Mouse (Mus musculus) neural tube, embryonic 12.5 days (tissue): ENCODE data around the gene Gm20388. TPM values are rescaled to one million over a fixed set of nuclear protein-coding genes. Genes with fewer than 3 reads are reported as not detected.

Experiments
- ATAC-seq: fragments of 200-750 bp; cut with Nextera tagmentation; 2 replicates; pipeline ENCODE4 v1.8.0; 2017; ENCODE audit warnings: low read depth, mild to moderate bottlenecking, moderate TSS enrichment, moderate library complexity; ENCODE audit not compliant: low FRiP score
- H3K27ac ChIP-seq: fragments of 300-500 bp; sonication (generic); 2 replicates; pipeline ENCODE4 v1.5.1; 2016
- H3K27me3 ChIP-seq: fragments of 300-500 bp; sonication (generic); replicated peaks from 2 replicates; pipeline ENCODE4 v1.6.1; 2016; ENCODE audit warnings: mild to moderate bottlenecking
- H3K36me3 ChIP-seq: fragments of 300-500 bp; sonication (generic); 2 replicates; pipeline ENCODE4 v1.6.1; 2016; ENCODE audit warnings: mild to moderate bottlenecking
- H3K4me1 ChIP-seq: fragments of 300-500 bp; sonication (generic); 2 replicates; pipeline ENCODE4 v1.6.1; 2016
- H3K4me2 ChIP-seq: fragments of 300-500 bp; sonication (generic); replicated peaks from 2 replicates; pipeline ENCODE4 v1.6.1; 2016; ENCODE audit warnings: mild to moderate bottlenecking
- H3K4me3 ChIP-seq: fragments of 300-500 bp; sonication (generic); 2 replicates; pipeline ENCODE4 v1.5.1; 2016
- H3K9ac ChIP-seq: fragments of 300-500 bp; sonication (generic); 2 replicates; pipeline ENCODE4 v1.6.1; 2016; ENCODE audit warnings: mild to moderate bottlenecking
- H3K9me3 ChIP-seq: fragments of 300-500 bp; sonication (generic); 2 replicates; pipeline ENCODE4 v1.6.1; 2016; ENCODE audit warnings: mild to moderate bottlenecking
- WGBS: fragments of 180-500 bp; shearing (Covaris S2); methylation state at CpG from one replicate; pipeline ENCODE4 v1.1.7; 2016; 5-methylcytosine and 5-hydroxymethylcytosine counted together
- polyA plus RNA-seq: library from polyadenylated mRNA; unstranded; fragments of >200 nt; fragmentation: Nextera tagmentation; extraction: Ambion mirVana; gene quantifications from 2 replicates; pipeline ENCODE4 v1.2.1, GENCODE M21; 2016

Gene Gm20388
- polyA plus RNA-seq, 1 experiment from 2014 or later, result not detected

DNA sequence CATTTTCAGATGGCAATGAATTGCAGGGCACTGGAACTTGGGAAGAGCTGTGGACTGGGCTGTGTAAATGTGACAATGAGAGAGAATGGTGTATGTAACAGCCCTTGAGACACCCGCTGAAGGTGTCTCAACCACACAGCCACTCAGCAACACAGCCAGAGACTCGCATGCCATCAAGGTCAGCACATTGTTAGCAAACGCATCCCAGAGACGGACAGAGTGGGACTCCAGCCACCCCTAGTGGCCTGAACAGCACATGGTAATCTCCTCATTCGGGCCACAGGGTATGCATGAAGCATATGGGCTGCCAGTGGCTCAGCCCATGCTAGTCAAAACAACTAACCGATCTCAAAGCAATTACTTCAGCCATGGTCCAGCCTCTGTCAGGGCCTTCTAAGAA lies 4468.6 kb downstream of the Gm20388 start:
- Histone ChIP-seq H3K4me1 (no peaks in the 10 kb centered on the region), H3K36me3 (peaks cover 9% of the 10 kb centered on the region; the same call in 1 of the 2 replicates), H3K27ac (no peak overlapping the region), H3K4me3 (no peak overlapping the region), H3K9ac (no peak overlapping the region), H3K9me3 (no peaks in the 10 kb centered on the region), H3K4me2 (no peak overlapping the region), H3K27me3 (no peaks in the 10 kb centered on the region)
- no peak for ATAC-seq
- 65% methylated on average over 6 of the region's 6 CpGs for WGBS

DNA sequence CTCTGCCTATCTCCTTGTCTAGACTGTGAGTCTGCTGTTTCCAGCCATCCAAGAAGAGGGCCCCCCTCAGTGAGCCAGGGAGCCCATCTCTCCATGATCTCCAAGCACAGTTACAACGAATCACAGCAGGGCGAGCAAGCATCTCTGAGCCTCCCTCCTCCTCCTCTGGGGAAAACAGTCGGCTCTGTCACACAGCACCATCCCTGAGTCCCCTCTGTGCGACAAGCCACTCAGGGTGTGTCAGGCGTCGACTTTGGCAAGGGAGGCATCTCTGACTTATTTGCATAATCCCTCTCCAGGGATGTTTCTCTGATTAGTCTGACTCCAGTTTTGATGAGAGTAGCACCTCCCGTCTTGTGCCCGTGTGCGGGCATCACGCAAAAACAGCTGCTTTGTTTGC lies 4471.6 kb downstream of the Gm20388 start:
- no peak overlapping the region for H3K27ac ChIP-seq
- no peaks in the 10 kb centered on the region for H3K27me3 ChIP-seq
- no peak for ATAC-seq
- 65% methylated on average over 10 of the region's 10 CpGs for WGBS
- no peak overlapping the region for H3K9ac ChIP-seq
- H3K36me3 ChIP-seq, result peaks cover 9% of the 10 kb centered on the region; the same call in 1 of the 2 replicates
- H3K9me3 ChIP-seq, result no peaks in the 10 kb centered on the region
- 0 out of 2 replicates have a peak, but pooled peaks cover 7% of the 10 kb centered on the region for H3K4me1 ChIP-seq
- H3K4me2 ChIP-seq, result no peak overlapping the region
- no peak overlapping the region for H3K4me3 ChIP-seq

DNA sequence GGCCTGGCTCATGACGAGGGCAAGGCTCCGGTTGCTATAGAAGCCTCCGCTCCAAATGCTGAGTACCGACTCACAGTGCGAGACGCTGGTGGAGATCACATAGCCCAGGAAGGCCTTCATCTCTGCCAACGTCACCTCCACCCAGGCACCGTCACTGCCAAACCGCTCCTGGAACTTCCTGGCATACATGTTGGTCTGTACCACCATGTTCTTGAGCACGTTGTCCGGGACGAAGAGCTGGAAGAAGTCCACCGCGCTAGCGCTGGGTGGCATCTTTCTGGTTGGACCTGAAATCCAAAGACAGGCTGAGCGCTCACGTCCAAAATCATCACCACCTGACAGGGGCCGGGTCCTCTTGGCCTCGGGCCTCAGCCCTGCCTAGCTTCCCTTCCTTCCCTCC lies 4473.7 kb downstream of the Gm20388 start:
- ATAC-seq, result no peak
- no peak overlapping the region for H3K27ac ChIP-seq
- H3K36me3 ChIP-seq, result peaks cover 7% of the 10 kb centered on the region; the same call in 1 of the 2 replicates
- no peaks in the 10 kb centered on the region for H3K27me3 ChIP-seq
- H3K9me3 ChIP-seq, result no peaks in the 10 kb centered on the region
- H3K9ac ChIP-seq, result no peak overlapping the region
- H3K4me1 ChIP-seq, result 0 out of 2 replicates have a peak, but pooled peaks cover 7% of the 10 kb centered on the region
- no peak overlapping the region for H3K4me3 ChIP-seq
- 95% methylated on average over 19 of the region's 19 CpGs for WGBS
- no peak overlapping the region for H3K4me2 ChIP-seq

DNA sequence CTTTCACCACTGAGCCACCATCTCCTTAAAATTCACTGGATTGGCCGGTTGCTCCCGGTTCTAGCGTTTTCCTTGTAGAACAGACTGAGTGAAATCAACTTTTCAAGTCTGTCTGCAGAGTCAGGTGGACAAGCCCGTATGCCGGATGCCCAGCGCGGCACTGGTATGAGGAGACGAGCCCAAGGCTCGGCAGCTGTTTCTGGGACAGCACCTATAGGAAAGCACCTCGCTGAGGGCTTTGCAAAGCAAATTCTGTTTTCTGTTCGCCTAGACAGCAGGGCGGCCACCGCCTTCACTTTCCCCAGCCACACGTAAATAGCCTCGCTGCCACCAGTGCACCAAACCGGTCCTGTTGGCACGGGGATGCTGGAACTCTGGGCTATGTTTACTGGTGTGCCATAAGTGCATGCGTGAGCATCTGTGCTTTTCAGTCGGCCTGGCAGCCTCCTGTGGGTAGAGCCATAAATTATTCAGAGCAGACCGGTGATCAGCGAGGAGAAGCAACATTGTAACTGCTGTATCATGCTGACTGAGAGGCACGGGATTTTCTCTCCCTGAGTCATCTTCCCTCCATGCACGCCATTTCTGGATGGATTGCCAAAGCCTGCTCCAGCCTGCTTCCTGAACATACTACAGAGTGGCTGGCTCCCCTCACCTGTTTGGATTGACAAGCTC lies 4475.7 kb downstream of the Gm20388 start:
- Histone ChIP-seq H3K27me3 (no peaks in the 10 kb centered on the region), H3K27ac (no peak overlapping the region), H3K4me2 (0 out of 2 replicates have a peak overlapping the region, but pooled peaks have one; percentile 5), H3K9me3 (no peaks in the 10 kb centered on the region), H3K9ac (no peak overlapping the region), H3K4me1 (0 out of 2 replicates have a peak, but pooled peaks cover 7% of the 10 kb centered on the region), H3K36me3 (peaks cover 4% of the 10 kb centered on the region; the same call in 1 of the 2 replicates), H3K4me3 (no peak overlapping the region)
- 69% methylated on average over 23 of the region's 23 CpGs for WGBS
- ATAC-seq, result no peak

DNA sequence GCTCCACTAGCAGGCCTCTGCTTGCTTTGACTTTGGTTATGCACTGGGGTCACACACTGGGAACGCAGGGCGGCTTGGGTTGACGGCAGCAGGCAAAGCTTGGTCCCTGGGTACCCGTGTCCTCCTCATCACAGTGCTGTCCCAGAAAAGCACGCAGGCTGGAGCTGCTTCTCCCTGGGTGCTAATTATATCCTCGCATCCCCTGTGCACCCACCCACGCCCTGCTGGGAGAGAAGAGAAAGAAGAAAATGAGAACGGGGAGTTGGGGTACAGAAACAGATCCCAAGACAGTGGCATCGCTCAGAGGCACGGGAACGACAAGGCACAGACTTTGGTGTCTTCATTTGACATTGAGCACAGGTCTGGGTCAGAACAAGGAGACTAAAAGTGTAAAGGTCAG lies 4478.9 kb downstream of the Gm20388 start:
- H3K4me2 ChIP-seq, result no peak overlapping the region
- no peak overlapping the region for H3K27ac ChIP-seq
- no peak overlapping the region for H3K9ac ChIP-seq
- no peaks in the 10 kb centered on the region for H3K27me3 ChIP-seq
- ATAC-seq, result no peak
- no peaks in the 10 kb centered on the region for H3K36me3 ChIP-seq
- no peak overlapping the region for H3K4me3 ChIP-seq
- no peaks in the 10 kb centered on the region for H3K9me3 ChIP-seq
- H3K4me1 ChIP-seq, result 0 out of 2 replicates have a peak, but pooled peaks cover 7% of the 10 kb centered on the region
- WGBS, result 90% methylated on average over 11 of the region's 11 CpGs

DNA sequence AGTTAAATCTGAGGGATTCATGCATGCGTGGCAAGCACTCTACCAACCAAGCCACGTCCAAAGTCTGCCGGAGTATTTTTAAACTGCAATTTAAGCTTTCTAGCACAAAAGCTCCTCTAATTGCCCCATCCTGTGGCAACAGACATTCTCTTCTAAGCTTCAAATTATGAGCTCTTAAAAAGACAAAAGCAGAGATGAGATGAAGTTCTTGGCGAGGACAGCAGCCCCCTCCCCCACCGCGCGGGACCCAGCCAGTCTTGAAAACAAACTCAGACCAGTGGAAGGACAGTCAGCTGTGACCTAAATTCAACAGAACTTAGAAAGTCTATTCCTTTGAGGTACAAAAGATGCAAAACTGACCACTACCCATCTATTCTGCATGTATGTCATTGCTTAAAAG lies 4480.6 kb downstream of the Gm20388 start:
- Histone ChIP-seq H3K4me2 (no peak overlapping the region), H3K9ac (no peak overlapping the region), H3K36me3 (no peaks in the 10 kb centered on the region), H3K9me3 (no peaks in the 10 kb centered on the region), H3K4me3 (no peak overlapping the region), H3K27me3 (no peaks in the 10 kb centered on the region), H3K27ac (no peak overlapping the region), H3K4me1 (0 out of 2 replicates have a peak, but pooled peaks cover 6% of the 10 kb centered on the region)
- ATAC-seq, result no peak
- 82% methylated on average over 7 of the region's 7 CpGs for WGBS

DNA sequence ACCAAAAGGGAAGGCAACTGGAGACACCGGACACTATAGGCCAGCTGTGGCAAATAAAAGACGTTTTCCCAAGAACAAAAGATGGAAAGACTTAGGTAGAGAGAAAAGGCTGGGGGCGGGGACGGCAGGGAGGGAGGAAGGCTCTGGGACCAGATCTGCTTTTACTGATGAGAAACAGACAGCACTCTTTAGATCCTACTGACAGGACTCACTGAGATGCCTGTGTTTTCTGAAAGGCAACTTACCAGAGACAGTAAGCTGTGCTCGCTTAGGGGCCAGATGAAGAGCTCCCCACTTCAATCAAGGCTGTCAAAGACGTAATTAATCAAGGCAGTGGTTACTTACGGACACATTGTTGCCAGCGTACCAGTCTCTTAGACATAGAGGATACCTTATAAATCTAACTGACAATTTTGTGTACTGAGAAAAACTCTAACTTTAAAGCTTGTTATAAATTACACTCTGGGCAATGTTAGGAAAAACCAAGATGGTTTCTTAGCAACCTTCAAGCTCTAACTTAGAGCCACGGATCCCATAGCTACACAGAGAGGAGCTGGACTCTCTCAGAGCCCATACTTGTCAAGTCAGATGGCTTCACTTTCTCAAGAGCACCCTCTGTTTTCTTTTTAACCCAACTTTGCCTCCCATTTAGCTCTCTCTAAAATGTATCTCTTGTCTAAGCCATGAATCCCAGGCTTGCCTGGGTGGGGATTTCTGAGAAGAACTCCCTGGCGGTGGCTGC lies 4481.8 kb downstream of the Gm20388 start:
- Histone ChIP-seq H3K4me2 (no peak overlapping the region), H3K27me3 (no peaks in the 10 kb centered on the region), H3K27ac (no peak overlapping the region), H3K36me3 (no peaks in the 10 kb centered on the region), H3K9ac (no peak overlapping the region), H3K9me3 (no peaks in the 10 kb centered on the region), H3K4me1 (no peaks in the 10 kb centered on the region), H3K4me3 (no peak overlapping the region)
- no peak for ATAC-seq
- 46% methylated on average over 10 of the region's 10 CpGs for WGBS

DNA sequence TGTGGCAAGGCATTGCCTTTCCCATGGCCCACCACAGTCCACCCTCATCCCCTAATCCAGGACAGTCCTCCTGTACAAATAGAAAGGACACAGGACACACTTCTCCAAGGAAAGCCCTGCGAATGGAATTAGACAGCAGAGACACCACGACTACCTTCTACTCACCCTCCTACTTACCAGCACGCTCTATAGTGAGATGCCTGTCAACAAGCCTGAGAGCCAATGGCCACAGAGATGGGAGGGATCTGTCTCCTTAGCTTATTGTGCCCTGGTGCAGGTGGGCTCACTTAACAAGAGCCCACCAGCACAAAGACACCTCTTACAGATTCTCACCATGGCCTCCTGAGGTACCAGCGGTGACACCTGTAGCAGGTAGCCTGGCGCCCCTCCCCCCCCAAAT lies 4482.4 kb downstream of the Gm20388 start:
- Histone ChIP-seq H3K9ac (no peak overlapping the region), H3K4me2 (no peak overlapping the region), H3K4me3 (no peak overlapping the region), H3K4me1 (no peaks in the 10 kb centered on the region), H3K9me3 (no peaks in the 10 kb centered on the region), H3K36me3 (no peaks in the 10 kb centered on the region), H3K27ac (no peak overlapping the region), H3K27me3 (no peaks in the 10 kb centered on the region)
- 88% methylated on average over 5 of the region's 5 CpGs for WGBS
- no peak for ATAC-seq

DNA sequence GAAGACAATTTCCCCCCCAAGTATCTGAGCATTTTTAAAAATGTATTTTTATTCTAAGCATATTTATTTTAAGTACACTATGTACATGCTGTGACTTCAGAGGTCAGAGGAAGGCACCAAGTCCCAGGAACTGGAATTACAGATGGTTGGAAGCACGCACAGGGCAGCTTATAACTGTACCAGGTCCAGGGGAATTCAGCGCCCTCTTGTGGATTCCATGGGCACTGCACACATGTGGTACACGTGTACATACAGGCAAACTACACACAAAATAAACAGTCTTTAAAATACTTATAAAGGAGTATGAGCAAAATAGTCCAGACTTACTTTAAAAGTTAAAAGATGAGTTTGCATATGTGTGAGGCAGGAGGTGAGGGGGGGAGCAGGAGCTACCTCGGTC lies 4483.3 kb downstream of the Gm20388 start:
- Histone ChIP-seq H3K4me3 (no peak overlapping the region), H3K4me2 (no peak overlapping the region), H3K27ac (no peak overlapping the region), H3K4me1 (no peaks in the 10 kb centered on the region), H3K36me3 (no peaks in the 10 kb centered on the region), H3K9me3 (no peaks in the 10 kb centered on the region), H3K27me3 (no peaks in the 10 kb centered on the region), H3K9ac (no peak overlapping the region)
- 85% methylated on average over 4 of the region's 4 CpGs for WGBS
- no peak for ATAC-seq

DNA sequence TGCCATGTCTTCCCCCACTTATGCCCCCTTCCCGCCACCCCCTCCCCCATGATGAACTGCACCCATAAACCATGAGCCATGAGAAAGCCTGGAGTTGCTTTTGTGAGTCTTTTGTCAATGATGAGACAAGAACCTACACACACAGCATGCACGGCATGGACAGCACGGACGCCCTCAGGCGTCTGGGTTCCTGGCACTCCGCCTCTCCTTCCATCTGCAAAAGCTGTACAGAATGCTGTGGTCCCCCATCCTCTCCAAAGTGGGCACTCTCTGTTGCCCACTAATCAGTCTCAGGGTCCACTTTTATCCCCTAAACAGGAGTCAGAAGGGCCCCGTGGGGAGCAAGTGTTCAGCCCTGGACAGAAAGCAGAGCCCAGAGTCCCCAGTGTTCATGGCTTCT lies 4484.3 kb downstream of the Gm20388 start:
- no peak overlapping the region for H3K4me3 ChIP-seq
- no peaks in the 10 kb centered on the region for H3K4me1 ChIP-seq
- no peak overlapping the region for H3K27ac ChIP-seq
- ATAC-seq, result no peak
- no peaks in the 10 kb centered on the region for H3K9me3 ChIP-seq
- 82% methylated on average over 7 of the region's 7 CpGs for WGBS
- no peaks in the 10 kb centered on the region for H3K27me3 ChIP-seq
- H3K4me2 ChIP-seq, result no peak overlapping the region
- no peak overlapping the region for H3K9ac ChIP-seq
- H3K36me3 ChIP-seq, result no peaks in the 10 kb centered on the region
